Mouse (Mus musculus) C3H10T1/2 (cell line): ENCODE measurements around the gene Tmsb15a. TPM values are rescaled to one million over a fixed set of nuclear protein-coding genes. Genes with fewer than 3 reads are reported as not detected.

Source experiments
- polyA plus RNA-seq, 2 experiments: library from polyadenylated mRNA; unstranded; fragments of >200 nt; fragmentation: generic; extraction: Trizol; gene quantifications; one replicate each; pipeline ENCODE4 v1.2.1; 2012; ENCODE audit warnings: missing spikeins in 2 of 2

Tmsb15a gene
- not detected for polyA plus RNA-seq

GRCm38 (mm10) chrX:135725161-135725560 lies at the start of gene Tmsb15a:
Tmsb15a (minus strand) TSS chrX:135725261.

DNA sequence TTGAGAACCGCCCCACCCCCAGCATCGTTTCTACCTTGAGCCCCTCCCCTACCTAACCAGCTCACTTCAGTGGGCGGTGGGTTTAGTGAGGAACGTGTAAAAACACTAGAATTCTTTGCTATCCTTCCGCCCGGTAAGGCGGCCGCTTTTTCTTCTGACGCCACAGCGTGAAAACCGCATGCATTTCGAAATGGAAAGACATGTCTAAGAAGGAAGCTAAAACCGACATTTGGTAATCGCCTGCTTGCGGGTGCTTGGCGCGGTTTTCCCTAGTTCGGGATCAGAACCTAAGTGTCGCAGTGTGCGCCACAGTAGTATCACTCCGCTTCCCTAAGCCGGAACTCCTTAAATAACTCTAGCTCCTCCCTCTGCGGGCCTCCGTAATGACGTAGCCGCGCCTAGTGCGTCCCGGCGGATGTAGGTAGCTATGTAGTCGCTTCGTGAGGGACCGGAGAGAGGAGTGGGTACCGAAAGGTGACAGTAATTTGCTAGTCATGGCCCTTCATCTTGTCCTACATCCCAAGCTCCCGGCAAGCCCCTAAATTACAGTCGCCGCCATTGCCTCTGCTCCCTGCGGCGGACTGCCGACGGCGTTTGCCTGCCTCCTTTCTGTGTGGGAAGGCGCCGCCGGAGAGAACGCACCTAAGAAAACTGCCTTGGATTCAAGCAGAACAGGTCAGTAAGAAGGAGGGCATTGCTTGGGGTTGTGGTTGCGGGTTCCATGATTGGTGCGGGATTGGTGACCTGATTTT lies 17.4 kb upstream of the Tmsb15a start, which contains the start of the genes Armcx5 and Gprasp1:
Armcx5 (plus strand) TSS at position 430 of the 752 bp plus-strand sequence.
Gprasp1 (plus strand) TSS at position 430 of the 752 bp plus-strand sequence.

DNA sequence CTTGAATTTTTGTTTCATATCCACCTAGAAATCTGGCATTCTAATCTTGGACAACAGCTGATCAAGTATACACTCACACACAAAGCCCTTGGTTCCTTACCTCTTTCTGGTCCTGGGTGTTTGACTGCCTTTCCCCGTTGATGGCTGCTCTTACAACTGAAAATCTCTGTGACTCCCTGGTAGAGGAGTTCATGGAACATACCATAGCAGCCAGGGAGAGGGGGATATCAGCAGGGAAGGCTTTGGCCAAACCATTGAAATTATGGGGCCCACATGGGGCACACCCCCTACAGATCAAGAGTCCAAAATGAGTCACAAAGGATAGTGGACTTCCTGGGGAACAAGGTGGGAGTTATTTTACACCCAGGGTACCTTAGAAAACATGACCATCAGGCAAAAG lies 31.4 kb downstream of the Tmsb15a start, which contains the start of gene Tcp11x2:
Tcp11x2 (minus strand) TSS at position 158 of the 400 bp plus-strand sequence.

Other genes starting within 250 kb of the Tmsb15a start
- gene AV320801, start 230.7 kb downstream of the Tmsb15a start, polyA plus RNA-seq: not detected
- under 1 TPM in 1 of 2 experiments, not detected in 1; 0.02 TPM for gene Nxf7, start 126.5 kb downstream of the Tmsb15a start, polyA plus RNA-seq
- gene Prame, start 97.6 kb downstream of the Tmsb15a start, polyA plus RNA-seq: not detected
- gene Tcp11x2, start 31.5 kb downstream of the Tmsb15a start, polyA plus RNA-seq: under 1 TPM in 1 of 2 experiments, not detected in 1; 0.08 TPM
- gene Armcx5, start 17.5 kb upstream of the Tmsb15a start, polyA plus RNA-seq: 1 to 10 TPM in 1 of 2 experiments, under 1 TPM in 1; 0.08 to 1.4 TPM
- 1 to 10 TPM; 1.1 to 3.8 TPM for gene Gprasp1, start 17.5 kb upstream of the Tmsb15a start, polyA plus RNA-seq
- gene Bhlhb9, start 72.3 kb upstream of the Tmsb15a start, polyA plus RNA-seq: under 1 TPM; 0.04 to 0.72 TPM
- under 1 TPM in 1 of 2 experiments, not detected in 1; 0.01 TPM for gene Gprasp2, start 113.8 kb upstream of the Tmsb15a start, polyA plus RNA-seq